Mouse (Mus musculus) gastrocnemius, postnatal 36 days (tissue): ENCODE measurements around the gene Mphosph9. TPM values are rescaled to one million over a fixed set of nuclear protein-coding genes. Genes with fewer than 3 reads are reported as not detected.
A peak's percentile ranks its signal among the peaks of the same experiment; 100 is the strongest.

Source experiments
- DNase-seq, 2 experiments: peaks; one replicate each; pipeline ENCODE4 v3.0.0; 2022
- intact Hi-C: fragments of 180-260 bp; cut with DNase I; formaldehyde crosslinking; loops from one replicate; pipeline ENCODE4 v1.15.1; 2025
- total RNA-seq, 2 experiments: library from RNA; stranded (reverse); gene quantifications; 2 replicates each; pipeline ENCODE4 v1.2.3; 2021

The Mphosph9 gene
- total RNA-seq, 2 experiments from 2014 or later, result 1.9 to 2.7 TPM

DNA sequence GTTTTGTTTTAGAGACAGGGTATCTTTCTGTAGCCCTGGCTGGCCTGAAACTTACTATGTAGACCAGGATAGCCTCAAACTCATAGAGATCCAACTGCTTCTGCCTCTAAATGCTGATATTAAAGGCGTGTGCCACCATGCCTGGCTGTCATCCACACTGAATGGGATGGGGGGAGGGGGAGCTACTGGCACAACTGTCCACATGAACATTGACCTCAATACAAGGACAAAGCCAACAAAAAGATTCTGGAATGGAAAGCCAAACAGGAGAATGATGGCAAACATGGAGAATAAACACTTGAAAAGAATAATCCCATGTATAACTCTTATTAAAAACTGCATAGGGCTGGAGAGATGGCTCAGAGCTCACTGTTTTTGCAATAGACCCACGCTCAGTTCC lies 44.9 kb downstream of the Mphosph9 start:
- intact Hi-C loops, result no loop called here
- no peak for DNase-seq

DNA sequence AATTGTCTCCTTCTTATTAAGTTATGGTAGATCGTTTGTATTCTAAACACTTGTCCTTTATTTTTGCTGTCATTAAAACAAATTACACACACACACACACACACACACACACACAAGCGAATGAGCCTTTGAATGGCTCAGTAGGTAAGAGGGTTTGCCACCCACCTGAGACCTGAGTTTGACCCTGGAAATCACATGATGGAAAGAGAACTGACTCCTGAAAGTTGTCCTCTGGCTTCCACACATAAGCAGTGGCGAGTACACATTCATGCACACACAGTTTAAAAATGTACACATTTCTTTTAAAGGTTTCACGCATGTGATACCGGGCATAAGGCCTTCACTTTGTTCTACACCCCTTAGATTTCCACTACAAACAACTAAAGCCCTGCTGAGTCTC lies 57.5 kb downstream of the Mphosph9 start:
- intact Hi-C loops, result no loop called here
- no peak for DNase-seq

DNA sequence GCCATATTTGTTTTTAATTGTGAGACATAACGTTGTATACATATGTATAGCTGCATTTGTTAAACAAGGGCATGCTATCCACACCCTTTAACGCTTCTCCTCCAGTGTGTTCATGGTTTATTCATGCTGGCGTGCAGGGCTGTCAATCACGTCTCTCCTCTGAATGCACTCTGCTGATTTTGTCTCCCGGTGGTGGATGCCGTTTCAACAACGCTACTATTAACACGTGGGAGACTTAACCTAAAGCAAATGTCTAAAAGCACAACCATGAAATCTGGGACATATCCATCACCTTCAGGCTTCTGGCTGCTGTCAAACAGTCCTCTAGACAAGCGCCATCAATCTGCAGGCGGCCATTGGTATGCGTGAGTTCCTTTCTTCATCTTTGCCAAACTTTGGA lies 58.1 kb downstream of the Mphosph9 start:
- DNase-seq, result no peak
- intact Hi-C loops, result no loop called here

DNA sequence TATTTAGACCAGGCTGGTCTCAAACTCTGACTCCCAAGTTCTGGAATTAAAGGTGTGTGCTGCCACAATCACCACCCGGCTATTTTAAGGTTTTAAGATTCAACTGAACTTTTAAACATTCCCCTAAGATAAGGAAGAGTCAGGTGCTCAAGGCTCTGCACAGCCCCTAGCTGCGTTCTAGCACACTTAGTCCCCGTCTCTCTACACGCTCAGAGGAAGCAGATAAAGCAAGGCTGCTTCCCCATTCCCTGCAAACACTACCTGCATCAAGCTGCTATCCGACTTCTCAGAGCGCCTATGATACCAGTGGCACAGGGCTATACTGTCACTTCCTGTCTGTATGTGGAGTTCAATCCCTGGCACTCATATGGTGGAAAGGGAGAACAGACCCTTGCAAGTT lies 60.1 kb downstream of the Mphosph9 start:
- DNase-seq, result no peak
- intact Hi-C loops, result no loop called here

DNA sequence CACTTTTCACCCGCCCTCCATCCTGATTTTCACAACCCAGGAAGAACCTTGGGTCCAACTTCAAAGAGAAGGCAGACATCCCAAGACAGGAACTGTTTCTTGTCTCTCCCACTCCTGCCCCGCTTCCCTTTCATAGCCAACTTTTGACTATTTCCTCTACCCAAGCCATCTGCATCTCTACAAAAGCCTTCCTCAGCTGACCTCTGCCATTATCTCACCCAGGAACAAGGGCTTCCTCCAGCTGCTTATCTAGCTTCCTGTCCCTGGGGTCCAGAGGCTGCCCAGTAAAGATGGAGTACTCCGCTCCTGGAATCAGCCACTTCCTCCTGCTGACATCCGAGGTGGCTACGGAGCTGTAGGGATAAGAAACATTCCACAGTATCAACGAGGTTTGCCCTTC lies 61.0 kb downstream of the Mphosph9 start:
- intact Hi-C loops, result no loop called here
- DNase-seq, result no peak

DNA sequence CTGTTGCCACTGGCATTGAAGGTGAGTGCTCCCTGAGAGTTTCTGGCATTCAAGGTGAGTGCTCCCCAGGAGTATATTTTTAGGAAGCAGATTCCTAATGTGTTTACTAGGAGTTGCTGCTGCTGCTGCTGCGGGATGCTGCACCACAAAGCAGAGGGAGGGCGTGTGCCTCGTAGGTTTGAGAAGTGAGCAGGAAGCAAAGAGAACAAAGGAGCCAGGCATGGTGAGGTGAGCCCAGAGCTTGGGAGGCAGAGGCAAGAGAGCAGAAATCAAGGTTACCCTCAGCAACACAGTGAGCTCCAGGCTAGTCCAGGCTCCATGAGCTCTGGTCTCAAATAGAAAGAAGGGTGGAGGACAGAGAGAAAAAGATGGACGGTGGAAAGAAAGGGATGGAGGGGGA lies 64.5 kb downstream of the Mphosph9 start:
- intact Hi-C loops, result no loop called here
- DNase-seq, result no peak

DNA sequence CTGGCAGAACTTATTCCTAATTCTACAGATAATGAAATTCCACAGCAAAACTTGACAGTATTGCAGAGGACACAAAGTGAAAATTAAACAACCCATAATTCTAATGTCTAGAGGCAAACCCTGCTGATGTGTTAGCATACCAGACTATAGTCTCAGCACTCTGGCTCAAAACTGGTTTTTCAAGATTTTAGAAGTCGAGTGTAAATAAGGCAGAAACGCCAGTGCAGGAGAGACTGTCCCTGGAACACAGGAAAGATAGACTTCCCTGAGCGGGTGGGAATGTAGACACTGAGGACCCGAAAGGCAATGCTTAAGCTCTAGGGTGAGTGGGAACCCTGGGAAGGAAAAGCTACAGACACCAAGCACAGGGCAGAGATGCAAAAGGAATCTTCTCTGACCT lies 65.7 kb downstream of the Mphosph9 start:
- DNase-seq, result no peak
- intact Hi-C loops, result no loop called here

DNA sequence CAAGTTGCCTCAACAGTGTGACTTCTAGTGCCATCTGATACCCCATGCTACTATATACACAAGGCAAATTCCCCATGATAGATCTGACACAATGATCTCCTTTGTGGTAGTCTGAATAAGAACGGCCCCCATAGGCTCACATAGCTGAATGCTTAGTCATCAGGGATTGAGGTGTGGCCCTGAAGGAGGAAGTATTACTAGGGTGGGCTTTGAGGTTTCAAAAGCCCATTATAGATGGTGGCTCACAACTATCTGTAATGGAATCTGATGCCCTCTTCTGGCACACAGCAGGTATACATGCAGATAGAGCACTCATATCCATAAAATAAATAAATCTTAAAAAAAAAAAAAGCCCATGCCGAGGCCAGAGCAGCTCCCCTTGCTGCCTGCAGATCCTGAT lies 68.6 kb downstream of the Mphosph9 start:
- intact Hi-C loops, result no loop called here
- no peak for DNase-seq

DNA sequence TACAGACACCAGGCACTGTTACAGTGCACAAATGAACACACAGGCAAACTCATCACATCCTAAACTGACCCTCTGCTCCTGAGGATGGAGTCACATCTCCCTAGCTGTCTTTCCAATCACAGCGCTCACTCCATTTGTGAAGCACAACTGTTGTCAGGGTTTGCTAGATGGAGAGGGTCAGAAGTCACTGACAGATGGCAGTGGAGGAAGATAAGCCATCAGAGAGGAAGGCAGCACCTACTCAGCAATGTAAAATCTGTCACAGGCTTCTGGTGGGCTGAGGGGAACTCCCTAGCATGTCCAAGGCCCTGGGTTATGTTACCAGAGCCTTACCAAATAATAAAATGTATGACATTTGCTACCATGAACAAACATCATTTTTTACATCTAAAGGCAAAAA lies 69.7 kb downstream of the Mphosph9 start:
- DNase-seq, result no peak
- intact Hi-C loops, result no loop called here

DNA sequence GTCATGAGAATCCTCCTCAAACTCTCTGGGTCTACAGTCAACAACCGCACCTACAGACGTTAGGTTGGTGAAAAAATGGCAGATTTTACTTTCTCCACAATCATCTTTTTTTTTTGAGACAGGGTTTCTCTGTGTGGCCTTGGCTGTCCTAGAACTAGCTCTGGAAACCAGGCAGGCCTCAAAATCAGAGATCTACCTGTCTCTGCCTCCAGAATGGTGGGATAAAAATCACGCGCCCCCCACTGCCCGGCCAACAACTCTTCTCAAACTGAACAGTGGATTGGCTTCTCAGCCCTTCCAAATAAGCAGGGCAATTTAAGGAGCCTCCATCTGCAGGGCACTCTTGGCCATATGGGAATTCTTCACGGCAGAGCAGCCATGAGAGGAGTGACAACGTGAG lies 72.6 kb downstream of the Mphosph9 start:
- no peak for DNase-seq
- intact Hi-C loops, result no loop called here

DNA sequence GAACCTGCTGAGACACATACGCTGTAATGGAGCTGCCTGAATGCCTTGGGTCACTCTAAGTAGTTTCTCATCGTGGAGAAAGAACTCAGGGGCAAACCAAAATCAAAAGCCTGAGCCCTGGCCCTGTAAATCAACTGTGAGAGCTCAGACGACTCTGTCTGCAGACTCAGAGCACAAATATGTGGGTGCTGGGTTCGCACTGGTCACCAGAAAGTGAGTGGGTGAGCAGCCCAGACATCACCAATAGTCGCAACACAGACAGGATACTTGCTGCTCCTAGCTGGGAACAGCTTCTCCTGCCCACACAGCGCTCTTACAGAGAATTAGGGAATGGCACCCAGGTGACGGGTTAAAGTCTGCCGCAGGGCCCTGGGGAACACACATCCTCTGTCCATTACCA lies 74.2 kb downstream of the Mphosph9 start:
- intact Hi-C loops, result no loop called here
- DNase-seq, result no peak

DNA sequence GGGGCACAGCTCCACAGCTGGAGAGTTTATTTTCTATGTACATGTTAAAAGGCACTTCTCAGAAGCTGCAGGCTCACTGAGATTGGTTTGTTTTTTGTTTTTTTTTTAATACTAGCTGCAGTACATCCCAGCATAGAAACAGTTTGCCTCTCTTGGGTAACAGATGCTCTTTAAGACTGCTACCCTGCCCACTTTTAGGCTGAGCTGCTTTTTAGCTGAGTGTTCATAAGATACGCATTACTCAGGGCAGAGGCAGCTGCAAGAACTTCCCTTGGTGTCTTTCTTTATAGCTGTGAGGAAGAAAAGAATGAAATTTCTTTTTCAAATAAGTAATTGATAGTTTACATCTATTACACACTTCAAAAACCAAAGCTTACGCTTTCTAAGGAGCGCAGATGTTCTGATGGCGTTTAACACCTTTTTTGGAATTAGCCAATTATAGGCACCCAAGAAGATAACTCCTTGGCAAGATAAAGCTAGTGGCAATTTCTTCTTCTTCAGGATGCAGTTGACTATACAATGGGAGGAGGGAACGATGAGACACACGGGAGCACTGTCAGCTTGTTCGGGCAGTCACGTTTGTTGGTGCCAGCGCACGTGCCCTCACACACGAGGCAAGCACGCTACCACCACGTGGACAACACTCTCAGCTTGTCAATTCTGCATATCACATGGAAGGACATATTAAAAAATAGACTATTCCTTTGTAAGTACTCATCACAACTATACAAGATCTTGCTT lies 75.0 kb downstream of the Mphosph9 start:
- intact Hi-C loops, result no loop called here
- DNase-seq, result no peak

DNA sequence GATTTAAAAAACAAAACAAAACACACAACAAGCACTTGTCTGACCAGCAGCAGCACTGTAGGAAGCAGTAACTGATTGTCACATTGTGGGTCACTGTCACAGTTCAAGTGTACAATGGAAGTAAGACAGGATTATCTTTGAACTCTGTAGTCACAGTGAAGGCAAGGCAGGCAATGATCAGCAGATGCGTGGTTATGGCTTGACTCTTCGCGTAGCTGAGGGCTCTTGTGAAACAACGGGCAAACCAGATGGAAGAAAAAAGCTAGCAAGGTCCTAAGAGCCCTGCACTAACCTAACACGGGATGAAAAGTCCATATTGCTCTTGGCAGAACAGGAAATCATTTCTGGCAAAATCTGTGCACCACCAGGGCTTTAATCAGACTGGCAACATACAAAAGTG lies 76.7 kb downstream of the Mphosph9 start:
- no peak for DNase-seq
- intact Hi-C loops, result no loop called here

DNA sequence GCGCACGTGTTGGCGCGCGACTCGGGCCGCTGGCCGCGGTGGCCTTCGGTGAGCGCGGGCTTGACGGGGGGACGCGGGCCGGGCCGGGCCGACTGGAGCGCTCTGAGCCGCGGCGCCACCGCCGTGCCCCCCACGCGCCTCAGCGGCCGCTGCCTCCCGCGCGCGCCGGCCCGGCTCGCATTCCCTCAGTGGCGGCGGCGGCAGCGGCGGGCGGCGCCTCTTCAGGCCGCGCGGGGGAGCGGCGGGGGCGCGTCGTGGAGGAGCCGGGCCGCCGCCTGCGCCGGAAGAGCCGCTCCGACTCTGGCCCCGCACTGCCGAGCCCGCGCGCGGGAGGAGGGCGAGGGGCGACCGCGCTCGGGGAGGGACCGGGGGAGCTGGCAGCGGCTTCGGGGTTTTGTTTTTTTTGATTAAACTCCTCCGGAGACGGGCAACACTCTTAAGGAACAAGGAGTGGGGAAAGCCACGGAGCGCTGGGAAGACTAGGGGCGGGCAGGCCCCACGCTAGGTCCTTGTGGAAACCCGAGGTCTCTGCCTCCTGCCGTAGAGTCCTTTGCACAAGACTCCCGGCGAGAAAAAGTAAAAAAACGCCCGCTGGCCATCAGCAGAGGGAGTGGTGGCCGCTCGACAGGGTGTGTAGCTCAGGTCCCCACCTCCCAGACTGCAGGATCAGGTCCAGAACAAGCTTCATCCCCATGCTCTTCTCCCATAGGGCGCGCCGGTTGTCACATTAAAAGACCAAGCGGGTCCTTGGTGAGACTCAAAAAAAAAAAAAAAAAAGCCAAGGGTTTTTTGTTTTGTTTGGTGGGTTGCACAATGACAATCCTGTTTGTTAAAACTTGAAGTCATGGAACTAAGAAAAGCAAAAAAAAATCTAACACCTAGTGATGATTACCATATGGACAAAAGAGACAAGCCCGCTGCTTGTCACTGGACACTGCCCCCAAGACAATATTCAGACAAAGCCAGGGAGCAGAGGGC lies 77.9 kb downstream of the Mphosph9 start, which contains the start of gene Pitpnm2:
TSS of gene Pitpnm2 (minus strand) at position 147 of the 978 bp plus-strand sequence.
- DNase-seq, result peak; percentile 27 to 35
- intact Hi-C loops, result loop anchor here (2.0 to 5.0 kb wide), 2 partner anchors 37 to 83 kb away; no protein-coding TSS in a partner anchor

DNA sequence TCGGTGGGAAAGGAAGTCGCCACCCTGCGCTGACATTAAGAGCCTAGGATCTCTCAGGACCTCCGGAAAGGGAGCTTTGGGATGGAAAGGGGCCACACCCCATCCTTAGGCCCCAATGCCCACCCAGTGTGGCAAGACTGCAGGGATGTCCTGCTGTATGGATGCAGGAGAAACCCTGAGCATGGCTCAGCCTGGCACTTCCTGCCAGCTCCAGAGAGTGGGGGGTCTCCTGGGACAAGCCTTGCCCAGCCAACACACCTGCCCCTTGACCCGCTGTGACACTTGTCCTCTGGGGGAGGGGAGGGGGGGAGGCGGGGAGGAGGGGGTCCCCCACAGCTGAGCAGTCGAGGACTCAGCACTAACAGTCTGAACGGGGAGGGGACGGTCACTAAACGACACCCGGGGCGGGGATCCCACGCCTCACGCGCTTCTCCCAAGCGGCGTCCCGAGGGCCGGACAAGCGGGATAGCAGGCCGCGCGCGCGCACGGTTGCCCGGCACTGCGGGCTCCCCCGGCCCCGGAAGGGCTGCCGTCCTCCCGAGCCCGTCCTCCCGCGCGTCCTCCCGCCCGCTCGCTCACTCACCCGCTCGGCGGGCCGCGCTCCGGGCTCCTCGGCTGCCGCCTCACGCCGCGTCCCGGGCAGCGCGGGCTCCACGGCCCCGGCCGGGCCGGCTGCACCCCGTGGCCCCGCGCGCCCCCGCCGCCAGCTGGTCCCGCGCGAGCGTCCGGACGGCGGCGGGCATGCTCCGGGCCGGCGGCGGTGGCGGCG lies 78.7 kb downstream of the Mphosph9 start:
- intact Hi-C loops, result loop anchor here (2.0 to 5.0 kb wide), 2 partner anchors 36 to 82 kb away; no protein-coding TSS in a partner anchor
- peak; percentile 40 to 57 for DNase-seq

DNA sequence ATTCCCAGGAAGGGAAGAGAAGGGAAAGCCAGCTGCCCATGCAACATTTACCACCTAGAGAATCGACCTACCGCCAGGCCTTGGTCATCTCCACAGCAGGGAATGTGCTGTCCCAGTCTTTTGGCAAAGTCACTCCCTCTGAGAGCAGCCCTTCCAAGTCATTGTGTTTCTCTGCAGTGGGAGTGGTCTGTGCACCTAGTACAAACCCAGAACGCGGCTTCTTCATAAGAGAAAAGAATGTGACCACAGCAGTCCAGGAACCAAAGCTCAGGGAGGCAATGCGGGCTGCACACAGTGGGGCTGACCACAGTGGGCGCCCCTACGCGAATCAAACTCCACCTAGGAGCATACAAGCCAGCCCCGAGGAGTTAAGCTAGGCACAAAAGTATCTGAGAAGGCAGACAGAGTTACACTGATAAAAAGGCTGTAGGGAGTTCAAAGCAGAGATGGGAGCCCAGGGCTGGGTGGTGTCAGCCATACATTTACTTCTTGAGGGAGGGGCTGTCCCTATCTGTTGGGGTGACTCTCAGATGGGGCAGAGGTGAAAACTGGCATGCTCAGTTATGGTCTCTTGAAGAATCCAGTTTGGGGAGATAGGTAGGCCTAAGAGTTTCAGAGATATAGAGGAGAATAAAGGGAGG lies 79.7 kb downstream of the Mphosph9 start:
- no peak for DNase-seq
- intact Hi-C loops, result loop anchor here (2.0 to 5.0 kb wide), 2 partner anchors 35 to 81 kb away; no protein-coding TSS in a partner anchor

DNA sequence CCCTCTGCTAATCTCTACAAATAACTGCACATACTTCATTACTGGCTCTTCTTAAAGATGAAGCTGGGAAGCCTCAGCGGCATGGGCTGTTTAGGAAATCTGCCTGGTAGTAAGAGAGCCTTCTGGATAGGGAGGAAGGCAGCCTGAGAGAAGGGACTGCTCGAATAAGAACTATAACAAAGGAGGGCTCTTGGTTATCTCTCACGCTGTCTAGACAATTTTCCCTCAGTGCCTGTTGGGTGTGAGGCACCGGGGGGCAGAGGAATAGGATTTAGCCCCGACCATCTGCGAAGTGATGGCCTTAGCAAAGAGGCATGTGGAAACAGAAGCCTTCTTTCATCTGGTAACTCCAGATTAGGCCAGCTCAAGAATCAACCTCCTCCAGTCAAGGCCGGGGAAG lies 80.5 kb downstream of the Mphosph9 start:
- DNase-seq, result no peak
- intact Hi-C loops, result loop anchor here (5.0 kb wide), 1 partner anchor 80 kb away; no protein-coding TSS in a partner anchor

DNA sequence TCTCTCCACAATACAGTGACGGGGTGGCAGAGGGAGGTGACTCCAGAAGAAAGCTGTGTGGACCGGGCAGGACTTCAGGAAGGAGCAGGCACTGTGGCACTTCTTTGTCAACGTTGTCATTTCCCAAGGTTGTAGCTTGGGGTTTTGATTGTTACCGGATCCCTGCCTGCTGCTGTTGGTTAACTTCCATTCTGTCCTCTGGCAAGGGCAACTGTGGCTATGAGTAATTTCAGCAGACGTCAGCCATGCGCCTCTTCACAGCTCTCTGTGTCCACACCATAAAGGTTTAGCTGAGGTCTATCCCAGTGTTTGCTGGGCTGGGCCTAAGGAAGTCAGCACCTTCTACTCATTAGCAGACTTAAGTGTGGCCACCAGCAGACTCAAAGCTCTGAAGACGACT lies 82.9 kb downstream of the Mphosph9 start:
- intact Hi-C loops, result loop anchor here (5.0 kb wide), 1 partner anchor 78 kb away; no protein-coding TSS in a partner anchor
- DNase-seq, result no peak

DNA sequence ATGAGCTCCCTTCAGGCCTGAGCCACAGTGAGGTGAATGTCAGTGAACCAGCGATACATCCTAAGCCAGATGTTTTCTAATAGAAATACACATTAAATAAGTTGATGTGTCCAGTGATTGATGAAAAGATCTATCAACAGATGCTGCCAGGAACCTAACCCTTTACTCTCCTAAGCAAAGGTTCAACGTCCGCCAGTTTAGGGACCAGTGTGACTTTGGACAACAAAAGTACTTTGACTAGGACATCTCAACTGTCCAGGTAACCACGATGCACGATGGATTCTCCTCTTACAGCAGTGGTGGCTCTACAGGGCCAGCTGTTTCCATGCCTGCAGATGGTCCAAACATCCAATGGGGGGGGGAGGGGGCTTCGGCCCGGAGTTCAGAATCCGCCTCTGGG lies 83.3 kb downstream of the Mphosph9 start:
- no peak for DNase-seq
- intact Hi-C loops, result no loop called here
